Mouse (Mus musculus): ENCODE measurements around the gene Epdr1. TPM values are rescaled to one million over a fixed set of nuclear protein-coding genes. Genes with fewer than 3 reads are reported as not detected.
"Not testable (repeated sequence)": the region's sequence is repeated elsewhere in the genome, so short reads cannot be mapped to it uniquely, and the experiment has no call there.

The Epdr1 gene
- polyA plus RNA-seq, 1 experiment, result 5.0 TPM

GRCm38 (mm10) chr13:19590996-19591759 lies 28.5 kb downstream of the Epdr1 start:
- no peak for DNase-seq
- no peaks in the 10 kb centered on the region for H3K4me1 ChIP-seq (replicated peaks; ENCODE audit: control insufficient read depth, insufficient read depth, low read length)
- H3K4me3 ChIP-seq (ENCODE audit: control insufficient read depth, insufficient read depth, low read length), result no peak overlapping the region
- TF ChIP-seq POLR2A (IDR thresholded peaks at IDR 0.05; ENCODE audit: control insufficient read depth, extremely low read depth, insufficient read depth, low read length, poor library complexity), result no peak
- no peak for TF ChIP-seq CTCF (IDR thresholded peaks at IDR 0.05; ENCODE audit: borderline replicate concordance, control insufficient read depth, extremely low read depth, insufficient read depth, low read length, poor library complexity)
- WGBS, result 89% methylated on average over 3 of the region's 3 CpGs
- H3K27me3 ChIP-seq (ENCODE audit: control insufficient read depth, insufficient read depth, low read length), result no peaks in the 10 kb centered on the region
- H3K36me3 ChIP-seq (ENCODE audit: control insufficient read depth, insufficient read depth, low read length), result no peaks in the 10 kb centered on the region
- H3K27ac ChIP-seq (ENCODE audit: control insufficient read depth, insufficient read depth, low read length), result no peak overlapping the region

- Histone ChIP-seq H3K27ac (ENCODE audit: control insufficient read depth, insufficient read depth, low read length) (no peak overlapping the region), H3K4me1 (replicated peaks; ENCODE audit: control insufficient read depth, insufficient read depth, low read length) (no peaks in the 10 kb centered on the region), H3K27me3 (ENCODE audit: control insufficient read depth, insufficient read depth, low read length) (no peaks in the 10 kb centered on the region), H3K4me3 (ENCODE audit: control insufficient read depth, insufficient read depth, low read length) (no peak overlapping the region), H3K36me3 (ENCODE audit: control insufficient read depth, insufficient read depth, low read length) (no peaks in the 10 kb centered on the region)
- TF ChIP-seq POLR2A (IDR thresholded peaks at IDR 0.05; ENCODE audit: control insufficient read depth, extremely low read depth, insufficient read depth, low read length, poor library complexity), result no peak
- TF ChIP-seq CTCF (IDR thresholded peaks at IDR 0.05; ENCODE audit: borderline replicate concordance, control insufficient read depth, extremely low read depth, insufficient read depth, low read length, poor library complexity), result no peak
- 87% methylated on average over 3 of the region's 3 CpGs for WGBS
- no peak for DNase-seq
Measured at GRCm38 (mm10) chr13:19575947-19576346, 43.8 kb downstream of the Epdr1 start.

GRCm38 (mm10) chr13:19574723-19575122 lies 45.0 kb downstream of the Epdr1 start:
- H3K4me3 ChIP-seq (ENCODE audit: control insufficient read depth, insufficient read depth, low read length), result not testable (repeated sequence)

GRCm38 (mm10) chr13:19570166-19570565 lies 49.6 kb downstream of the Epdr1 start:
- not testable (repeated sequence) for H3K27ac ChIP-seq (ENCODE audit: control insufficient read depth, insufficient read depth, low read length); H3K4me1 ChIP-seq (replicated peaks; ENCODE audit: control insufficient read depth, insufficient read depth, low read length); H3K4me3 ChIP-seq (ENCODE audit: control insufficient read depth, insufficient read depth, low read length); H3K27me3 ChIP-seq (ENCODE audit: control insufficient read depth, insufficient read depth, low read length); H3K36me3 ChIP-seq (ENCODE audit: control insufficient read depth, insufficient read depth, low read length); DNase-seq

More at GRCm38 (mm10) chr13:19574723-19575122, 45.0 kb downstream of the Epdr1 start:
- H3K27ac ChIP-seq (ENCODE audit: control insufficient read depth, insufficient read depth, low read length); H3K4me1 ChIP-seq (replicated peaks; ENCODE audit: control insufficient read depth, insufficient read depth, low read length); H3K27me3 ChIP-seq (ENCODE audit: control insufficient read depth, insufficient read depth, low read length); DNase-seq; H3K36me3 ChIP-seq (ENCODE audit: control insufficient read depth, insufficient read depth, low read length): not testable (repeated sequence)
- 97% methylated on average over 2 of the region's 2 CpGs for WGBS

- TF ChIP-seq POLR2A (IDR thresholded peaks at IDR 0.05; ENCODE audit: control insufficient read depth, extremely low read depth, insufficient read depth, low read length, poor library complexity) (no peak), CTCF (IDR thresholded peaks at IDR 0.05; ENCODE audit: borderline replicate concordance, control insufficient read depth, extremely low read depth, insufficient read depth, low read length, poor library complexity) (no peak)
- no peak for DNase-seq
- Histone ChIP-seq H3K27ac (ENCODE audit: control insufficient read depth, insufficient read depth, low read length) (no peak overlapping the region), H3K4me1 (replicated peaks; ENCODE audit: control insufficient read depth, insufficient read depth, low read length) (no peaks in the 10 kb centered on the region), H3K4me3 (ENCODE audit: control insufficient read depth, insufficient read depth, low read length) (no peak overlapping the region), H3K27me3 (ENCODE audit: control insufficient read depth, insufficient read depth, low read length) (no peaks in the 10 kb centered on the region), H3K36me3 (ENCODE audit: control insufficient read depth, insufficient read depth, low read length) (no peaks in the 10 kb centered on the region)
- 100% methylated on average over 1 of the region's 1 CpGs for WGBS
Measured at GRCm38 (mm10) chr13:19562510-19562909, 57.2 kb downstream of the Epdr1 start.

- no peaks in the 10 kb centered on the region for H3K27me3 ChIP-seq (ENCODE audit: control insufficient read depth, insufficient read depth, low read length)
- TF ChIP-seq POLR2A (IDR thresholded peaks at IDR 0.05; ENCODE audit: control insufficient read depth, extremely low read depth, insufficient read depth, low read length, poor library complexity) (no peak), CTCF (IDR thresholded peaks at IDR 0.05; ENCODE audit: borderline replicate concordance, control insufficient read depth, extremely low read depth, insufficient read depth, low read length, poor library complexity) (no peak)
- no peak overlapping the region for H3K27ac ChIP-seq (ENCODE audit: control insufficient read depth, insufficient read depth, low read length)
- no peak for DNase-seq
- H3K4me3 ChIP-seq (ENCODE audit: control insufficient read depth, insufficient read depth, low read length), result no peak overlapping the region
- 96% methylated on average over 4 of the region's 4 CpGs for WGBS
- no peaks in the 10 kb centered on the region for H3K36me3 ChIP-seq (ENCODE audit: control insufficient read depth, insufficient read depth, low read length)
- H3K4me1 ChIP-seq (replicated peaks; ENCODE audit: control insufficient read depth, insufficient read depth, low read length), result no peaks in the 10 kb centered on the region
Measured at GRCm38 (mm10) chr13:19555391-19555790, 64.3 kb downstream of the Epdr1 start.

Other genes starting within 250 kb of the Epdr1 start
- gene Stard3nl, start 224.1 kb downstream of the Epdr1 start, polyA plus RNA-seq (2012; rRNA removed), result 14.5 and 17.7 TPM in 2 replicates
- gene Sfrp4, start 3.2 kb upstream of the Epdr1 start, polyA plus RNA-seq (2012; rRNA removed), result 0.85 and 1.8 TPM in 2 replicates
- not detected in 2 replicates for gene Nme8, start 77.9 kb upstream of the Epdr1 start, polyA plus RNA-seq (2012; rRNA removed)
- 0.17 and 0.22 TPM in 2 replicates for gene Gpr141, start 204.3 kb upstream of the Epdr1 start, polyA plus RNA-seq (2012; rRNA removed)